Mouse (Mus musculus) neural tube, embryonic 14.5 days (tissue): ENCODE results near the gene Epb41l5. TPM values are rescaled to one million over a fixed set of nuclear protein-coding genes. Genes with fewer than 3 reads are reported as not detected.

Source experiments
- ATAC-seq: fragments of 200-750 bp; cut with Nextera tagmentation; 2 replicates; pipeline ENCODE4 v1.8.0; 2017; ENCODE audit warnings: low read depth, mild to moderate bottlenecking, moderate TSS enrichment, moderate library complexity
- H3K27ac ChIP-seq: fragments of 300-500 bp; sonication (generic); 2 replicates; pipeline ENCODE4 v1.5.1; 2014; ENCODE audit warnings: low read depth, mild to moderate bottlenecking, control low read depth, low read length, moderate library complexity, mixed read lengths
- H3K27me3 ChIP-seq: fragments of 300-500 bp; sonication (generic); 2 replicates; pipeline ENCODE4 v1.6.1; 2014; ENCODE audit warnings: low read length; ENCODE audit not compliant: control insufficient read depth, insufficient read depth
- H3K36me3 ChIP-seq: fragments of 300-500 bp; sonication (generic); 2 replicates; pipeline ENCODE4 v1.6.1; 2014; ENCODE audit warnings: low read length, mixed read lengths; ENCODE audit not compliant: control insufficient read depth, insufficient read depth
- H3K4me1 ChIP-seq: fragments of 300-500 bp; sonication (generic); 2 replicates; pipeline ENCODE4 v1.6.1; 2014; ENCODE audit warnings: low read length; ENCODE audit not compliant: control insufficient read depth, insufficient read depth
- H3K4me2 ChIP-seq: fragments of 300-500 bp; sonication (generic); 2 replicates; pipeline ENCODE4 v1.6.1; 2014; ENCODE audit warnings: mild to moderate bottlenecking, low read depth, low read length, control low read depth
- H3K4me3 ChIP-seq: fragments of 300-500 bp; sonication (generic); 2 replicates; pipeline ENCODE4 v1.5.1; 2014; ENCODE audit warnings: low read depth, low read length, control low read depth, mixed read lengths
- H3K9ac ChIP-seq: fragments of 300-500 bp; sonication (generic); replicated peaks from 2 replicates; pipeline ENCODE4 v1.6.1; 2014; ENCODE audit warnings: low read depth, mild to moderate bottlenecking, control low read depth, low read length, mixed read lengths
- H3K9me3 ChIP-seq: fragments of 300-500 bp; sonication (generic); 2 replicates; pipeline ENCODE4 v1.6.1; 2016; ENCODE audit warnings: low read length; ENCODE audit not compliant: control insufficient read depth
- WGBS: fragments of 180-500 bp; shearing (Covaris S2); extraction: QIAGEN DNeasy Blood & Tissue Kit; methylation state at CpG from one replicate; pipeline ENCODE4 v1.1.7; 2014; 5-methylcytosine and 5-hydroxymethylcytosine counted together
- polyA plus RNA-seq: library from polyadenylated mRNA; unstranded; fragments of >200 nt; fragmentation: Nextera tagmentation; extraction: Ambion mirVana; gene quantifications from 2 replicates; pipeline ENCODE4 v1.2.1, GENCODE M21; 2014

Epb41l5 gene
- polyA plus RNA-seq, 1 experiment from 2014 or later = 20.6 TPM

DNA sequence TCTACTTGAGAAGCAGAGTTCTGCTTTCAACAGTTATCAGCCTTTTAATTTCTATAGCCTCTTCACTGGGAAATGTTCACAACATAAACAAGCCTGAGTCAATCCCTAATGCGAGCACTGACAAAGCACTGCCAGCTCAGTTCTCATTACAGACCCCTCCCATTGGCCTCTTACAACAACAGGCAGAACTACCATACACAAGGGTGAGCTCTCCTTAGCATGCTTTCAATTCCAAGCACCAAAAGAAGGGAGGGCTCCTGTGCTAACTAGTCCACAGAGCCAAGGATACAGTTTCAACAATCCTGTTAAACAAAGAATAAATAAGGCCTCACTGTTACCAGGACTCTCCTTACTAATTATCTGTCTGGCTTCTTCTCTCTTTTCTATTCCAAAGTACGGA, 24.4 kb downstream of the Epb41l5 start:
- Histone ChIP-seq H3K9ac (no peak overlapping the region), H3K36me3 (no peaks in the 10 kb centered on the region), H3K4me2 (no peak overlapping the region), H3K4me3 (no peak overlapping the region), H3K4me1 (no peaks in the 10 kb centered on the region), H3K27ac (no peak overlapping the region), H3K27me3 (no peaks in the 10 kb centered on the region), H3K9me3 (no peaks in the 10 kb centered on the region)
- ATAC-seq = no peak
- 45% methylated on average over 2 of the region's 2 CpGs for WGBS

- no peaks in the 10 kb centered on the region for H3K4me1 ChIP-seq
- no peak for ATAC-seq
- WGBS = 94% methylated on average over 3 of the region's 3 CpGs
- H3K4me3 ChIP-seq = no peak overlapping the region
- no peaks in the 10 kb centered on the region for H3K9me3 ChIP-seq
- H3K27me3 ChIP-seq = no peaks in the 10 kb centered on the region
- H3K36me3 ChIP-seq = no peaks in the 10 kb centered on the region; the same call in 1 of the 2 replicates
- no peak overlapping the region for H3K4me2 ChIP-seq
- H3K27ac ChIP-seq = no peak overlapping the region
- no peak overlapping the region for H3K9ac ChIP-seq
Measured at GRCm38 (mm10) chr1:119605396-119605795, 43.4 kb downstream of the Epb41l5 start.

DNA sequence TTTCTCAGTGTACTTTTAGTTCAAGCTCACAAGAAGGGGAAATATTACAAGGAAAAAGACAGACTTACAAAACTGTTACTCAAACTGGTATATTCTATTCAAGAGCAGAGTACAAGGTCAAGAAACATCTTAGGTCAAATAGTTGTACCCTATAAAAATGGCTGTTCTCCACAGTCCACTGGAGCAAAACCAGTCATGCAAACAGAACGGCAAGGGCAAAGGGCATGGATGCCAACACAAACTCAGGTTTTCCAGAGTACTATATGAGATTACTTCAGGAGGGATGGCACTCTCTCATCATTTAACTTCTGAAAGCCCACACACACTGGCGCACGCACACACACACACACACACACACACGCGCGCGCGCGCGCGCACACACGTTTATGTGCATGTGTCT, 46.4 kb downstream of the Epb41l5 start:
- Histone ChIP-seq H3K4me2 (no peak overlapping the region), H3K27ac (no peak overlapping the region), H3K9ac (no peak overlapping the region), H3K4me1 (no peaks in the 10 kb centered on the region), H3K27me3 (no peaks in the 10 kb centered on the region), H3K4me3 (no peak overlapping the region), H3K9me3 (no peaks in the 10 kb centered on the region), H3K36me3 (no peaks in the 10 kb centered on the region; the same call in 1 of the 2 replicates)
- no peak for ATAC-seq
- 98% methylated on average over 12 of the region's 12 CpGs for WGBS

- Histone ChIP-seq H3K9me3 (no peaks in the 10 kb centered on the region), H3K36me3 (no peaks in the 10 kb centered on the region), H3K27ac (no peak overlapping the region), H3K4me2 (no peak overlapping the region), H3K4me3 (no peak overlapping the region), H3K4me1 (no peaks in the 10 kb centered on the region), H3K9ac (no peak overlapping the region), H3K27me3 (no peaks in the 10 kb centered on the region)
- no peak for ATAC-seq
- 94% methylated on average over 6 of the region's 6 CpGs for WGBS
Measured at GRCm38 (mm10) chr1:119598855-119599254, 49.9 kb downstream of the Epb41l5 start.

DNA sequence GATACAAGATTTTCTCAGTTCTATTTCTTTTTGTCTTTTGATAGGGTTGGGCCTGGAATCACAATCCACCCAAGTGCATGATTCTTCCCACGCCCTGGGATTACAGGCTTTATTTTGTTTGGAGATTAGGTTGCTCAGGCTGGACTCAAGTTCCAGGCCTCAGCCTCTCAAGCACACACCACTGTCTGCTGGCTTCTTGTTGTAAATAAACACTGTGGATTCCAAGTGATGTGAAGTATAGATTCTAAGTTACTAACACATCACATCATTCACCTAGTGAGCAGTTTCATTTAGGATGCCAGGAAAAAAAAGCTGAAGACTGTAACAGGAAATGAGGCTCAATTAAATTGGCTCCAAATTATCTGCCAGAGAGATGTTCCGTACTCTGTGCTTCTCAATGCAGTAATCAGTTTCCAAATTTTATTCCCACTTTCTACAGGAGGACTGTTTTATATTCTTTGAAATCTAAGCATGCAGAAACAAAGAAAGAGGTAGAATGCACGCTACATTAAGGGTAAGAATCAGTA, 51.8 kb downstream of the Epb41l5 start:
- Histone ChIP-seq H3K36me3 (no peaks in the 10 kb centered on the region), H3K4me1 (no peaks in the 10 kb centered on the region), H3K4me3 (no peak overlapping the region), H3K27ac (no peak overlapping the region), H3K9me3 (no peaks in the 10 kb centered on the region), H3K4me2 (no peak overlapping the region), H3K27me3 (no peaks in the 10 kb centered on the region), H3K9ac (no peak overlapping the region)
- ATAC-seq = no peak
- WGBS = 86% methylated on average over 3 of the region's 3 CpGs

DNA sequence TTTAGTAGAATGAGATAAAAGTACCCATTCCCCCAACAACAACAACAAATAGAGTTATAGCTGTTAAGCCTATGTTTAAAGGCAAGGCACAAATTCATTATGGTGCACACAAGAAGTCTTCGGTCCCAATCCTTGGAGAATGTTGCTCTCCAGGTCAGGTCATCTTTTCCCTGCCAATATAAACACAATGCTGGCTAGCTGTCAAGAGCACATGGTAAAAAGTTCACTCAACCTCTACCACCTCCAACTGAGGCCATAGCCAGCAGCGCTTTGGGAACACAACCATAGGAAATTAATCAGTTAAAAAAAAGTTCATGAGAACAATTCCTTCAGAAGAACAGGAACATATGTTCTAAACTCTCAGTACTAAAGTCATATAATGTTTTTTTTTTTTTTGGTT, 58.8 kb downstream of the Epb41l5 start:
- Histone ChIP-seq H3K27ac (no peak overlapping the region), H3K36me3 (no peaks in the 10 kb centered on the region), H3K9ac (no peak overlapping the region), H3K4me2 (no peak overlapping the region), H3K4me1 (no peaks in the 10 kb centered on the region), H3K27me3 (no peaks in the 10 kb centered on the region), H3K4me3 (no peak overlapping the region), H3K9me3 (no peaks in the 10 kb centered on the region)
- ATAC-seq = no peak
- WGBS = 92% methylated on average over 2 of the region's 2 CpGs

DNA sequence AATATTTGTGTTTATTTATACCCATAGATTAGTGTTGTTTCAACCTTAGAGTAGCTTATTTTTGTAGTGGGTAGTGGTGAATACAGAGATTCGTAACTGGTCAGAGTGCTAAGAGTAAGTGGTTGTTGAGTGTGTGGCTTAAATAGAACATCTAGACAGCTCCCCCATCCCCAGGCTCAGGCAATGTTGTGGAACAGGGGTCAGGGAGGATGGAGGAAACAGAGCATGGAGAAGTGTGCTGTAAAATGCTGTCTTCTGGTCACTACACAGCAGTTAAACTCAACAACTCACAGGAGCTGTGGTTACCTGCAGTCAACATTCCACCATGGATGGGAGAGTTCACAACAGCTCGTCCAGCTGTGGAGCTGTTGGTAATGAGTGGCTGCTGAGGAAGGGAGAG, 63.8 kb downstream of the Epb41l5 start:
- WGBS = 82% methylated on average over 2 of the region's 2 CpGs

GRCm38 (mm10) chr1:119570134-119570533, 78.7 kb downstream of the Epb41l5 start:
- H3K36me3 ChIP-seq = 0 out of 2 replicates have a peak, but pooled peaks cover 4% of the 10 kb centered on the region
- 82% methylated on average over 1 of the region's 1 CpGs for WGBS
- ATAC-seq = no peak

More for the DNA sequence above, 63.8 kb downstream of the Epb41l5 start:
- Histone ChIP-seq H3K9me3 (no peaks in the 10 kb centered on the region), H3K9ac (no peak overlapping the region), H3K4me1 (no peaks in the 10 kb centered on the region), H3K4me3 (no peak overlapping the region), H3K4me2 (no peak overlapping the region), H3K27me3 (no peaks in the 10 kb centered on the region), H3K36me3 (no peaks in the 10 kb centered on the region), H3K27ac (no peak overlapping the region)
- ATAC-seq = no peak

DNA sequence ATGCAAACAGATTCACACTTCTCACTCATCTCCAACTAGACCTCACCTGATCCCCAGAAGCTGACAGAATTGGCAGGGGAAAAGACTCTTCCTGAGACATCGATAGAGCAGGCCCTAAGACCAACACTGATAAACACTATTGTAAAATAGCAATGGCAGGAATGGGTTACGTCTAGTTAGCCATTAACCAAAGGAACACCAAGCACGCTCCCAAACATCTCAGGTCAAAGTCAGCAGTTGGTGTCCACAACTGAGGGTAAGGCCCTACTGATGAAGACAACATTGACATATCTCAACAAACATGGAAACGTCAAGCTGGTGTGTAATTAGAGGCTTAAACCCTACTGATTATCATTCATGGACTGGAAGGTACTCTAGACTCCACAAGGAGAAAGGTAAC, 83.3 kb downstream of the Epb41l5 start:
- Histone ChIP-seq H3K4me1 (no peaks in the 10 kb centered on the region), H3K27ac (no peak overlapping the region), H3K4me3 (no peak overlapping the region), H3K27me3 (no peaks in the 10 kb centered on the region), H3K4me2 (no peak overlapping the region), H3K36me3 (0 out of 2 replicates have a peak, but pooled peaks cover 4% of the 10 kb centered on the region), H3K9ac (no peak overlapping the region), H3K9me3 (no peaks in the 10 kb centered on the region)
- 97% methylated on average over 4 of the region's 4 CpGs for WGBS
- no peak for ATAC-seq

More at GRCm38 (mm10) chr1:119570134-119570533, 78.7 kb downstream of the Epb41l5 start:
- no peak overlapping the region for H3K4me2 ChIP-seq
- H3K4me1 ChIP-seq = no peaks in the 10 kb centered on the region
- H3K9ac ChIP-seq = no peak overlapping the region
- no peaks in the 10 kb centered on the region for H3K9me3 ChIP-seq
- no peaks in the 10 kb centered on the region for H3K27me3 ChIP-seq
- H3K4me3 ChIP-seq = no peak overlapping the region
- H3K27ac ChIP-seq = no peak overlapping the region
